Comparison of ENCODE assay signal across 7 mouse cellular contexts in the genomic region with DNA sequence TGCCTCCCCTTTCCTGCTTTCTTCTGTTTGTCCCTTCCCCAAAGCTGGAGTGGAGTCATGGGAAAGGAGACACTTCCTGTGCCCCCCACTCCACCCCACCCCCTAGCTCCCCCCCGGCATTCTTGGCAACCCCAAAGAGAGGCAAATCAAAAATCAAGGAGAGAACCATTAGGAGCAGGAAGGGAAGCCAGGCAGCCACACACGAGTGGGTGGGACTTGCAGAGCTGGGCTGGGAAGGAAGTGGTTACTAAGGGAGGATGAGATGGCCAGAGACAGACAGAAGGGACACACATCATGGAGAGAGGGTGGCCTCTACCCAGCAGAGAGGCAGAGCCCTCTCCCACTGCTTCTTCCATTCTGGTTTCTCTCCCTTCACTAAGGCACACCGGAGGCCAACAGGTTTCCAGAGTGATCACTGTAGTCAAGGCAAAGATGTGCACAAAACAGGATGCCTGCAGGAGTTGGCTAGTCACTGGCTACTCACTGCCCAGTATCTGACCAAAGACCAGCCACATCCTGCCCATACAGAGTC. TPM values are rescaled to one million over a fixed set of nuclear protein-coding genes. Genes with fewer than 3 reads are reported as not detected.
DNase-seq lines count a peak whose midpoint lies in the region; ATAC-seq and TF ChIP-seq lines count a peak whose summit lies in the region.

No protein-coding gene starts in this region.

- H3K9ac ChIP-seq in heart, embryonic 16.5 days (ENCODE audit: low read length) = peak overlapping the region; percentile 53
- no peak overlapping the region for H3K9ac ChIP-seq in liver, embryonic 11.5 days (ENCODE audit: low read depth, low read length)

- no peaks in the 10 kb centered on the region for H3K9me3 ChIP-seq in E14TG2a.4 (ENCODE audit: low read length)
- H3K9me3 ChIP-seq in heart, embryonic 16.5 days (replicated peaks; ENCODE audit: control insufficient read depth, low read length) = no peaks in the 10 kb centered on the region
- no peaks in the 10 kb centered on the region for H3K9me3 ChIP-seq in liver, embryonic 11.5 days (ENCODE audit: control insufficient read depth, low read length)

- no peaks in the 10 kb centered on the region for H3K27me3 ChIP-seq in E14TG2a.4 (ENCODE audit: insufficient read depth, low read length)
- H3K27me3 ChIP-seq in heart, embryonic 16.5 days (ENCODE audit: control insufficient read depth, insufficient read depth, low read length) = no peaks in the 10 kb centered on the region
- H3K27me3 ChIP-seq in liver, embryonic 11.5 days (replicated peaks; ENCODE audit: control insufficient read depth, insufficient read depth, low read length) = no peaks in the 10 kb centered on the region
- H3K27me3 ChIP-seq in myocyte (ENCODE audit: control insufficient read depth, insufficient read depth, insufficient read length) = no peaks in the 10 kb centered on the region

- peak overlapping the region; percentile 44 for H3K4me2 ChIP-seq in heart, embryonic 16.5 days (ENCODE audit: low read depth, low read length)
- peak overlapping the region; percentile 51 for H3K4me2 ChIP-seq in liver, embryonic 11.5 days
- peak overlapping the region; percentile 82 for H3K4me2 ChIP-seq in myocyte (ENCODE audit: low read depth)

- no peak for TF ChIP-seq CTCF in E14TG2a.4 (conservative IDR thresholded peaks at IDR 0.05; ENCODE audit: low read length)
- no peak for TF ChIP-seq CTCF in brain, embryonic 14.5 days (IDR thresholded peaks at IDR 0.05; ENCODE audit: borderline replicate concordance, extremely low read depth, insufficient read depth, insufficient read length)

- peak overlapping the region; percentile 95 for H3K27ac ChIP-seq in heart, embryonic 16.5 days (ENCODE audit: low read length)
- peak overlapping the region; percentile 75 for H3K27ac ChIP-seq in liver, embryonic 11.5 days (ENCODE audit: low read depth, low read length)

- WGBS in heart, embryonic 16.5 days = 33% methylated on average over 3 of the region's 3 CpGs
- 21% methylated on average over 3 of the region's 3 CpGs for WGBS in liver, embryonic 11.5 days

- H3K4me1 ChIP-seq in E14TG2a.4 (replicated peaks; ENCODE audit: low read depth, low read length) = peaks cover 86% of the 10 kb centered on the region
- peaks cover 74% of the 10 kb centered on the region for H3K4me1 ChIP-seq in heart, embryonic 16.5 days (ENCODE audit: control insufficient read depth, insufficient read depth, low read length)
- H3K4me1 ChIP-seq in liver, embryonic 11.5 days (replicated peaks; ENCODE audit: control insufficient read depth, insufficient read depth, low read length) = peaks cover 46% of the 10 kb centered on the region

- H3K36me3 ChIP-seq in E14TG2a.4 (ENCODE audit: insufficient read depth, low read length) (peaks cover 20% of the 10 kb centered on the region; the same call in 1 of the 2 replicates), myocyte (ENCODE audit: control insufficient read depth, insufficient read depth) (no peaks in the 10 kb centered on the region)
- H3K36me3 ChIP-seq in heart, embryonic 16.5 days (ENCODE audit: control insufficient read depth, insufficient read depth) = no peaks in the 10 kb centered on the region
- no peaks in the 10 kb centered on the region for H3K36me3 ChIP-seq in liver, embryonic 11.5 days (ENCODE audit: control insufficient read depth, insufficient read depth, low read length)

- DNase-seq in brain, embryonic 14.5 days (ENCODE audit: low read depth) = peak; percentile 37
- no peak for DNase-seq in liver, embryonic 11.5 days (ENCODE audit: low spot score)
- no peak for DNase-seq in embryo, embryonic 11 days
- DNase-seq in frontal cortex, postnatal 14 days (ENCODE audit: low spot score in 2 of 2) = no peak

- peaks cover 69% of the 10 kb centered on the region for H3K79me2 ChIP-seq in myocyte (ENCODE audit: control insufficient read depth, insufficient read depth)

- ATAC-seq in heart, embryonic 16.5 days (replicated peaks; ENCODE audit: extremely low read depth, insufficient read depth, low FRiP score) = peak; percentile 43
- peak; percentile 54 for ATAC-seq in liver, embryonic 11.5 days (replicated peaks; ENCODE audit: low FRiP score)

- H3K4me3 ChIP-seq in E14TG2a.4 (replicated peaks; ENCODE audit: low read length) (peak overlapping the region; percentile 49), myocyte (no peak overlapping the region)
- peak overlapping the region; percentile 7 for H3K4me3 ChIP-seq in heart, embryonic 16.5 days (ENCODE audit: low read length)
- H3K4me3 ChIP-seq in liver, embryonic 11.5 days (ENCODE audit: low read depth, low read length) = no peak overlapping the region

- no peak overlapping the region for H3ac ChIP-seq in myocyte (ENCODE audit: control insufficient read depth, insufficient read length)

- no peak for TF ChIP-seq POLR2A in brain, embryonic 14.5 days (IDR thresholded peaks at IDR 0.05; ENCODE audit: borderline replicate concordance, extremely low read depth, insufficient read depth, insufficient read length, poor library complexity, severe bottlenecking)
- TF ChIP-seq POLR2A in myocyte (IDR thresholded peaks at IDR 0.05; ENCODE audit: insufficient read length, low read depth) = no peak

TF ChIP-seq in myocyte, 11 proteins besides CTCF, POLR2A, EP300 and RAD21:
- TF ChIP-seq TCF12 (IDR thresholded peaks at IDR 0.05; ENCODE audit: insufficient read depth, poor library complexity, severe bottlenecking) = no peak
- TF ChIP-seq MYOD1 (IDR thresholded peaks at IDR 0.05; ENCODE audit: control insufficient read depth in 1 of 3, insufficient read length in 2 of 3, low read depth in 2 of 3) = no peak
- TF ChIP-seq TCF3 (IDR thresholded peaks at IDR 0.05; ENCODE audit: insufficient read length, low read depth) = no peak
- no peak for TF ChIP-seq CEBPB (IDR thresholded peaks at IDR 0.05; ENCODE audit: insufficient read depth, poor library complexity, severe bottlenecking)
- TF ChIP-seq POLR2AphosphoS2 (IDR thresholded peaks at IDR 0.05; ENCODE audit: insufficient read length, low read depth) = no peak
- no peak for TF ChIP-seq MYOG (IDR thresholded peaks at IDR 0.05; ENCODE audit: control insufficient read depth in 1 of 3, insufficient read depth in 1 of 3, insufficient read length in 2 of 3, low read depth in 2 of 3)
- TF ChIP-seq SRF (IDR thresholded peaks at IDR 0.05; ENCODE audit: control insufficient read depth, insufficient read length, low read depth) = no peak
- TF ChIP-seq MAX (IDR thresholded peaks at IDR 0.05; ENCODE audit: low read depth) = no peak
- no peak for TF ChIP-seq USF1 (IDR thresholded peaks at IDR 0.05; ENCODE audit: low read depth)
- TF ChIP-seq E2F4 (IDR thresholded peaks at IDR 0.05; ENCODE audit: insufficient read depth) = no peak
- TF ChIP-seq REST (IDR thresholded peaks at IDR 0.05; ENCODE audit: insufficient read depth, insufficient read length) = no peak

RNA-seq across cellular contexts. Expression of gene Ski, which starts 43.3 kb away (rescaled TPM):
- polyA plus RNA-seq in brain, embryonic 14.5 days (2012; rRNA removed) = 38.6 and 55.2 TPM in 2 replicates
- polyA plus RNA-seq in heart, embryonic 16.5 days (2015; fragmentation: Nextera tagmentation; extraction: Ambion mirVana) = 12.1 and 12.3 TPM in 2 replicates
- polyA plus RNA-seq in liver, embryonic 11.5 days (2014; fragmentation: Nextera tagmentation; extraction: Ambion mirVana) = 8.2 and 9.8 TPM in 2 replicates
- 54.5 TPM for polyA plus RNA-seq in myocyte (2012; fragmentation: generic; extraction: Trizol)

Comparison
In these comparisons a context has a peak if more than half of its experiments do, and no peak if none do; other contexts are left out.
1. H3K4me3 ChIP-seq: peak in E14TG2a.4 (single experiment) and heart, embryonic 16.5 days (single experiment); none in liver, embryonic 11.5 days (single experiment) and myocyte (single experiment).
2. Peak in every context shown above with its lines, with median percentiles within 50 percentile points of each other: H3K4me2 ChIP-seq.